Mouse (Mus musculus) splenic B cell, adult 2 months (primary cell): ENCODE results near the gene Gpx8.

ENCODE experiments used
- DNase-seq: peaks from one replicate; pipeline ENCODE4 v3.0.0-alpha.2; 2011; ENCODE audit warnings: low read depth, low spot score
- H3K27me3 ChIP-seq: 2 replicates; pipeline ENCODE4 v1.6.1; 2012; ENCODE audit warnings: mild to moderate bottlenecking, low read length, moderate library complexity, mixed read lengths; ENCODE audit not compliant: control insufficient read depth, poor library complexity, insufficient read depth, severe bottlenecking
- H3K36me3 ChIP-seq: 2 replicates; pipeline ENCODE4 v1.6.1; 2012; ENCODE audit warnings: mild to moderate bottlenecking, low read length, moderate library complexity, mixed read lengths; ENCODE audit not compliant: control insufficient read depth, poor library complexity, insufficient read depth, severe bottlenecking

Gene Gpx8

DNA sequence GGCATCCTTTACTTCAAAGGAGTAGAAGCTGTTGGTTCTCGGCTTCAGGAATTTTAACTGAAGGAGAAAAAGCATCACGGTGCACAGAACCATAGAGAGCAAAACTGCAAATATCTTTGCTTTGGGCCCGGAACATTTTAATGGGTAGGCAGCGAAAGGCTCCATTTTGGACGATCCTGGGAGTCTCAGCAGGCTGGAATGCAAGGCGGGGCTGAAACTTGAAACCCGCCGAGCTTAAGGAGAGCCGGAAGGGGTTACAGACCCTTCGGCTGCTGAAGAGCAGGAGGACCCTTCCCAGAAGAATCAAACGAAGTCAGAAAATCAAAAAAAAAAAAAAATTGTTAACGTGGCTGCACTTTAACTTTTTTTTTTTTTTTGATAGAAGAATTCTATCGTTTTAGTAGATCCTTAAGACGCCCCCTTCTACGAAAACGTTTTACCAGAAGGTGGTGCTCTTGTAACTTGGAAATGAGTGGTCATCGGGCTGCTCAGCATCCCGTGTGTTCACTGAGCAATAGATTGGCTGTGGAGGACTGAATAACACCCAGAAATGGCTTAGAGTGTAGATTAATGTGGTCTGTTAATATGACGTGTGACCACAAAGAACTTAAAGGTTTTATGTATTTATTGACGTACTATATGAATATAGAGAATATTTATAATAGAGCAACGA, at the start of gene Gpx8:
Gene Gpx8, minus strand, starts transcription at position 200 of the 673 bp plus-strand sequence.
- H3K27me3 ChIP-seq = no peaks in the 10 kb centered on the region
- H3K36me3 ChIP-seq = no peaks in the 10 kb centered on the region
- peak; percentile 29 for DNase-seq

DNA sequence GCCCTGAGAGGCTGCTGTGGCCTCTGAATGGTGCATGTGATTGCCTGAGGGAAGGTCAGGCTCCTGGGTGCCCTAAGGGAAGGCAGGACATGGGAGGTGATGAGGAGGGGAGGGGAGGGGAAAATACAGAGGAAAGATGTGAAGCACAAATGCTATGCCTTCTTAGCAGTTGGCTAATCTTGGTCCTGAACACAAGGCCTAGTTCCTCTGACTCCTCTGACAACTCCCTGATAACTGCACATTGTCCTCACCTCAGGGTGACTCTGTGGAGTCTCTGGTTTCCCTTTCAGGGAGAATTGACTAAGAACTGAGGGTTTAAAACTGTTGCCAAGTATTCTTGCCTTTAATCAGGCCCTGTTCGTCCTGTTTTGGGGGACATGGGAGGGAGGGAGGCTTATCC, 48.4 kb upstream of the Gpx8 start:
- DNase-seq = no peak
- H3K27me3 ChIP-seq = no peaks in the 10 kb centered on the region

DNA sequence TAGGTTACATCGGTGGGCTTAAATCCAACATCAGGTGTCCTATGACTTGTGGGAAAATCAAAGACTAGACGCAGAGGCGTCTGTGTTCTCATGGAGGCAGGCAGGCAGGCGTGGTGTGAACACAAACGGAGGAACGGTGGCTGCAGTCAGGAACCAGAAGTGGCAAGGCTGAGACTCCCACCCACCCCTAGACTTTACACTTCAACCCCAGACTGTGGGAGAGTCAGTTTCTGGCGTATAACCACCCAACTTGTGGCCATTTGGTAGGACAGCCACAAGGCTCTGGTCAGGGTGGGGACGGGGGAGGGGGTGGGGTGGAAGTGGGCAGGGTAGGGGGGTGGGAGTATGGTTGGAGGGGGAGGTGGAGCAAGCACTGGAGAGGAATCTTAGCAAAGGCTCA, 44.3 kb upstream of the Gpx8 start:
- Histone ChIP-seq H3K36me3 (no peaks in the 10 kb centered on the region), H3K27me3 (no peaks in the 10 kb centered on the region)
- DNase-seq = no peak

More for the DNA sequence above, 48.4 kb upstream of the Gpx8 start:
- no peaks in the 10 kb centered on the region for H3K36me3 ChIP-seq

DNA sequence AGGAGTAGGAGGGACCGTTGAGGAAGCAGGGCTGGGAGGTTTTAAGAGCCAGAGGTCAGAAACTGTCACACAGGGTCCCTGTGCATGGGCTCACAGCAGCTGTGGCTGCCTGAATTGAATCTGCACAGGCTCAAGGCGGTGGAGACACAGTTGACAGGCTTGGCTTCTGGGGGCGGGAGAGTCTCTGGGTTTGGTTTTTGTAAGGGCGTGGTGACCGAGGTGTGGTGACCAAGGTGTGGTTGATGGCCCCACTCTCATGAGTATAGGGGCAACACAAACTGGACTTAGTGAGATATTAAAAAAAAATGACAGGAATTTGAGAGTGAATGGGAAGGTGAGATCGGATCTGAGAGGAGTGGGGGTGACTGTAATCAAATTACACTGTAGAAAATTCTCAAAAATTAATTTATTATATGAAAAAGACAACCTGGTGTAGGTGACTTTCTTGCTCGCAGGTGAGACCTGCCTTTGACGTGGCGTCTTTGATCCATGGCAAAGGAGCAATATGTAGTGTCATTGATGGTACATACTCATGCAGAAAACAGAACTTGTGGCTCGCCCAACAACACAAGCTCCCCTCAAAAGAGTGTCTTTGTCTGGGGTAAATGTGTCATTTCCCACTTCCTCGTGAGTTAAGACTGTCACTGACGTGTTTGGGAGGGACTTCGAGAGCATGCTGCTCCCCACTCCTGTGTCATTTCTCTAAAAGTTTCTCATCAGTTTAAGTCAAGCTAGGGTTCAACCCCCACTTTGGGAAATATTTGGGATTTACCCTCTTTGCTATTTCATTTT, 41.2 kb upstream of the Gpx8 start:
- no peak for DNase-seq
- Histone ChIP-seq H3K27me3 (no peaks in the 10 kb centered on the region), H3K36me3 (no peaks in the 10 kb centered on the region)

DNA sequence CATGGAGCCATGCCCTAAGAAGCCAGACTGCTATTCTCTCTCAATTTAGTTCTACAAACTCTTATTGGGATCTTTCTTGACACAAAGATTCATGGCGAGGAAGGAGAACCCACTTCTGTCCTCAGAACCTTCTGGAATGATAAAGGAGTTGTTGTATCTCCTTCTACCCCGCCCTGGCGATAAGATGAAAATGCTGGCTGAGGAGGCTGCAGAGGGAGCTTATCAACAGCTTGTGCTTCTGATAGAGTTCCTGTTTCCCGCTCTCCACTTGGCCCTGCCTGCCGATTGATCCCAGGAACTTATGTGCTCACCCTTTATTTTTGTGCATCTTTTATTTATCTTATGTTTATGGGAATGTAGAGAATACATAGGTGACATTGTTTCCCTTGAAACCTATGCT, 38.5 kb upstream of the Gpx8 start:
- H3K27me3 ChIP-seq = no peaks in the 10 kb centered on the region
- H3K36me3 ChIP-seq = no peaks in the 10 kb centered on the region
- no peak for DNase-seq

DNA sequence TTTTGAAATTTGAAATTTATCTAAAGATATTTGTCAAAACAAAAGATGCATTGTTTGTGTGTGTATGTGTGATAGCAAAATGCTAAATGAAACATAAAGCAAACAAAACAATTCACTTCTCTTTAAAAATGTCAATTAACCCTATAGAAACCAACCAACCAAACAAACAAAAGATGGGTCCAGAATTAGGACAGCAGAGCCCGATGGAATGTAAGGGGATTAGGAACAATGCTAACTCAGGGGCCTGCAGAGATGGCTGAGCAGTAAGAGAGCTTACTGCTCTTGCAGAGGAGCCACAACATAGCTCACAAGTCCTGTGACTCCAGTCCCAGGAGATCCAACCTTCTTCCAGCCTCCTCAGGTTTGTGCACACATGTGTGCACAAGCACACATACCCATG, 35.9 kb upstream of the Gpx8 start:
- no peak for DNase-seq
- no peaks in the 10 kb centered on the region; the same call in 1 of the 2 replicates for H3K27me3 ChIP-seq
- H3K36me3 ChIP-seq = no peaks in the 10 kb centered on the region

DNA sequence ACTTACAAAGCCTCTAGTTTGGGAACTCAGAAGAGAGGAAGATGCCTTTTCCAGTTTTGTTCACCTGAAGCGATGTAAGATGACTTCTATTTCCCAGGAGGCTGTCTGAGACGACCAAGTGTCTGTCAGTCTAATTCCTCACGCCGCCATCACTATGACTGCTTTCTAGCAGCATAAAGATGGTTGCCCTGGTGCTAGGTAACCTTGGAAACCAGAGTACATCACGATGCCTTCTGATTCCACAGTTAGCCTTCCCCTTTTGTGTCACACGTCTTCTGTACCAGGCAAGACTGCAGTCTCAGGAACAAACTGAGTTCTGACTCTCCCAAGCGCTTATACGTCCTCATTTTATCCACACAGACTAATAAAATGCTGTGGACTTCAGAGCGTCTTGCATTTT, 32.8 kb upstream of the Gpx8 start:
- no peak for DNase-seq
- Histone ChIP-seq H3K36me3 (no peaks in the 10 kb centered on the region), H3K27me3 (no peaks in the 10 kb centered on the region; the same call in 1 of the 2 replicates)

DNA sequence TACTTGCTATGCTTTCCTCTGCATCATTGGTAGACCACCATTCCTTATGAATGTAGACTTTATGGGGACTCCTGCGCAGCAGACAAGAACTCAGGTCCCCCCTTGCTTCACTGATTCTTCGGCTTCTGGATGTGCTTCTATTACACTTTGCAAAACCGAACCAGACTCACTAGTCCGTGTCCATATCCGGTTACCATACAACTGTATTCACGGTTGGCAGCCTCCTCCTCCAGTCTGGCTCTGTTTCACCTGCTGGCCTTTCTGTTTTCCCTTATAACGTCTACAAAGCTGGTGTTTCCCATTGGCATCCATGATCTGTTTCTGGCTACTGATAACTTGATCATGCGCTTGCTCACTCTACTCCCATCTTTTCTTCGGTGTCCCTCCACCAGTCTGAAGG, 18.3 kb upstream of the Gpx8 start:
- Histone ChIP-seq H3K27me3 (no peaks in the 10 kb centered on the region), H3K36me3 (no peaks in the 10 kb centered on the region)
- no peak for DNase-seq

DNA sequence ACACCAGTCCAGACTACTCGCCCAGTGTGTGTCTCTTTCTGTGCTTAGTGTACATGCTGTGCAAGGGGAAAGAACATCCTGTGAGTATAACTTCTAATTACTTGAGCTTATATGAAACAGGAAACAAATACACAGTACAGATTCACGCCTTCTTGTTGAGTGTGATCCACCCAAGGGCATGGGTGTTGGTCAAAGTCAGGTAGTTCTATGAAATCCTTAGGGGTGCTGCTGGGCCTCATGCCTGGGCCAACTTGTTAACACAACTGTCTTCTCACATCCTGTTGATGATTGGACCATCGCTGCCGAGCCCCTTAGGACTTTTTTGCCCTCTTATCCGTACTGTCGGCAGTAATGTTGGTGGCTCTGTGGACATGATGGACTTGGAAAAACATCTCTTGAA, 15.5 kb upstream of the Gpx8 start:
- Histone ChIP-seq H3K27me3 (no peaks in the 10 kb centered on the region), H3K36me3 (no peaks in the 10 kb centered on the region)
- DNase-seq = no peak

DNA sequence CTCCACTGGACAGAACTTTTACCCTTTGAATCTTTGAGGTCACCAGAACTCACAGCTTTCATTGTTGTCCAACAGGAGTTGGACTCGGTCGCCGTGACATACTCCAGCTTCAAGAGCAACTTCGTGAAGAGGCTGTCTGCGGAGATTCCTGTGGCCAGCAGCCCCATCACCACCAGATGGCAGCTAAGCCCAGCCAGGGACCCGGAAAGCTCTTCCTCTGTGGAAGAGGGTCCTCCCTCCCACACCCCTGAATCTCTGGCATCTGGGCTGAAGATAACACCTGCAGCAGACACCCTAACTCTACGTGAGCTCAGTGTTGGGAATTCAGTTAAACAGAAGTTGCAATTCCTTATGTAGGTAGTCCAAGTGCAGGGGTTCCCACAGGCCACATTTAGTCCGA, 9.6 kb upstream of the Gpx8 start:
- DNase-seq = no peak
- Histone ChIP-seq H3K36me3 (no peaks in the 10 kb centered on the region), H3K27me3 (no peaks in the 10 kb centered on the region)

DNA sequence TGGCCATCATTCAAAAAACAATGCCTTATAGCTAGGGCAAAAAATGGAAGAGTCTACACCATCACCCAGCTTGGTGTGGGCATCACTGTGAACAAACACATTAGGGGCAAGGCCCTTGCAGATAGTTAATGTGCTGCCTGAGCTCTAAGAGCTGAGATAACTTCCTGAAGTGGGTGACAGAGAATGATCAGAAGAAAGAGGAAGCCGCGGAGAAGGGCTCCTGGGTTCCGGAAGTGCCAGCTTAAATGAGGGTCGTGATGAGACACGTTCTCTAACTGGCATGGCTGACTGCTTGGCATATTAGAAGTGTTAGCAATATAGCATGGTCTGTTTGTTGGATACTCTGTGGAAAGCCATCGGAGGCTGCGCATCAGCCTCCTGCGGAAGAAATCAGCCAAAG, 8.0 kb upstream of the Gpx8 start:
- no peaks in the 10 kb centered on the region for H3K36me3 ChIP-seq
- H3K27me3 ChIP-seq = no peaks in the 10 kb centered on the region
- no peak for DNase-seq

DNA sequence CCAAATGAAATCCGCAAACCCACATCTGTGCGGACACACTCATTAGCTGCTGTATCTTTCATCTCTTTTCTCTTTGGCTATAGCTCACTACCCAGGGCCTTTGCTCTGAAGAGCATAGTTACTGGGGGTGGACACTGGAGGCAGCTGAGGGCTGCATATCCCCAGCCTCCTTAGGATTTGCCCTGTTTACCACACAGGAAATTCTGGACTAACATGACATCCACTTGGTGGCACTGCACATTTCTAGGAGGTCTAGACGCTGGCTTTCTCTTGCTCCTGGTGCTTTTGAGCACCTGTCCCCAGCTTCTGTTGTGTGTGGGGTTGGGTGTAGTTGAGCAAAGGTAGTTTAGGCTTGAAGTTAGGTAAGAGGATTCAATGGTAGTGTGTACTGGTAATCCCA, 1.4 kb upstream of the Gpx8 start:
- Histone ChIP-seq H3K27me3 (no peaks in the 10 kb centered on the region), H3K36me3 (no peaks in the 10 kb centered on the region)
- DNase-seq = no peak

DNA sequence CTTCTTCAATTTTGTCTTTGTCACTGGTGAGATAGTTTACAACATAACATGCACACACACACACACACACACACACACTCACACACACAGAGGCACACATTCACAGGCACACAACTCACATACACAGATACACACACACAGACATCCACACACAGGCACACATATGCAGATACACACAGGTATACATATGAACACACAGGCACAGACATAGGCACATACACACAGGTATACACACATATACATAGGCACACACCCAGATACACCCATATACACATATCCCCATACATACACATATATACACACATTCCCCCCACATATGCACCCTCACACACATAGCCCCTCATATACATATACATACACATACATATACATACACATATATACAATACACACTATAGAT, 808 bp upstream of the Gpx8 start:
- no peak for DNase-seq
- no peaks in the 10 kb centered on the region for H3K36me3 ChIP-seq
- no peaks in the 10 kb centered on the region for H3K27me3 ChIP-seq

DNA sequence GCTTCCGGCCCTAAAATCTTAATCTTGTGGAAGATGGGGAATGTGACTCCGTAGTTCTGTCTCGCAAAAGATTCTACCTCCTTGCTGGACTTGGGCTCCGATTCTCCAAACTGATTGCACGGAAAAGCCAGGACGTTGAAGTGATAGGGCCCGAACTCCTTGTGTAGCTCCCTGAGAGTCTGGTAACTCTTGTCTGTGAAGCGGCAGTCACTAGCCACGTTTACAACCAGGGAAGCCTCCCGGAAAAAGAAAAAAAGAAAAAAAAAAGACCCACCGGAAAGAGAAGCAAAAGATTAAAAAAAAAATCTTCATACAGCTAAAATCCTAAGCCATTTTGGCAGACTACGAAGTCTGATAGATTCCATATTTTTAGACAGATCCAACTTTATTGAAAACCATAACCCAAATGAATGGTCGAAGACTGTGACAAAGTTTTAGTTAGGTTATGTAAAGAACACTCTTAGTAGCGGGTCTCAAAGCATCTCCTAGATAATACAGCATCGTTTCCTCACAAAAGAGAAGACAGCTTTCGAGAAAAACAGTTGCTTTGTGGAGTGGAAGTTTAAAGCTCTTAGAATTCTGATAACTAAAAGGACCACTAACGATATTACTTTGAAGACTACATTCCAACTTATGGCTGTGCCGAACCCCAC, 626 bp downstream of the Gpx8 start:
- H3K36me3 ChIP-seq = no peaks in the 10 kb centered on the region
- no peak for DNase-seq

DNA sequence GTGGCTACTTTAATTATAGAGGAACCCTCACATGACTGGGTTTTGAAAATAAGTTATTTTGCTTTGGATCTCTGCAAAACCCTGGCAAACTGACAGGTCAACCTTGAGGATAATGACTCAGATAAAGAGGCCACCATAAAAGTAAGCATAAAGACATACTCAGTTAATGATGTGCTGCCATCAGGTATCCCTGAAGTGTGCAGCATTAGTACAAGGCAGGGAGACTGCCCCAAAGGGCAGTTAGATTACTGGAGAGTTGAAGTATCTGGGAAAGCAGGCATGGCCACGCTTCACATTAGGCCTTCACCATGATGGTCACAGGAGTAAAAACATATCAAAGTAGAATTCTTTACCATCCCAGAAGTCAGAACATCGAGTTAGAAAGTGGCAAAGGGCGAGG, 1.3 kb downstream of the Gpx8 start:
- no peak for DNase-seq
- Histone ChIP-seq H3K27me3 (no peaks in the 10 kb centered on the region), H3K36me3 (no peaks in the 10 kb centered on the region)

More for the DNA sequence above, 626 bp downstream of the Gpx8 start:
- no peaks in the 10 kb centered on the region for H3K27me3 ChIP-seq
